Mouse (Mus musculus) kidney, postnatal 10 days (tissue): ENCODE results near the gene Rgs6.

Experiments used
- DNase-seq: peaks from one replicate; pipeline ENCODE4 v3.0.0; 2021; ENCODE audit warnings: mixed read lengths

Rgs6 gene

GRCm38 (mm10) chr12:82588017-82588416 lies at the start of gene Rgs6:
Gene Rgs6 (plus strand): TSS chr12:82588292.
- no peak for DNase-seq

GRCm38 (mm10) chr12:82547127-82547526 lies 41.0 kb upstream of the Rgs6 start:
- DNase-seq = no peak

- DNase-seq = no peak
These were observed 38.9 kb upstream of the Rgs6 start for GRCm38 (mm10) chr12:82549228-82549627.

GRCm38 (mm10) chr12:82550076-82550475 lies 38.0 kb upstream of the Rgs6 start:
- no peak for DNase-seq

GRCm38 (mm10) chr12:82552376-82552775 lies 35.7 kb upstream of the Rgs6 start:
- DNase-seq = no peak

GRCm38 (mm10) chr12:82562916-82563315 lies 25.2 kb upstream of the Rgs6 start:
- DNase-seq = no peak

GRCm38 (mm10) chr12:82568370-82568769 lies 19.7 kb upstream of the Rgs6 start:
- no peak for DNase-seq

- DNase-seq = no peak
These were observed 15.4 kb upstream of the Rgs6 start for GRCm38 (mm10) chr12:82572706-82573105.

- DNase-seq = peak; percentile 46
These were observed 1.5 kb upstream of the Rgs6 start for GRCm38 (mm10) chr12:82586592-82586991.

- peak; percentile 34 for DNase-seq
These were observed 670 bp upstream of the Rgs6 start for GRCm38 (mm10) chr12:82587348-82587895.

- peak; percentile 43 for DNase-seq
These were observed 946 bp downstream of the Rgs6 start for GRCm38 (mm10) chr12:82588846-82589630.

- DNase-seq = no peak
These were observed 10.9 kb downstream of the Rgs6 start for GRCm38 (mm10) chr12:82599011-82599410.

GRCm38 (mm10) chr12:82600406-82600805 lies 12.3 kb downstream of the Rgs6 start:
- no peak for DNase-seq

- DNase-seq = no peak
These were observed 14.7 kb downstream of the Rgs6 start for GRCm38 (mm10) chr12:82602823-82603222.

- no peak for DNase-seq
These were observed 15.2 kb downstream of the Rgs6 start for GRCm38 (mm10) chr12:82603308-82603707.

- DNase-seq = no peak
These were observed 15.9 kb downstream of the Rgs6 start for GRCm38 (mm10) chr12:82603979-82604378.

GRCm38 (mm10) chr12:82612769-82613660 lies 24.9 kb downstream of the Rgs6 start:
- no peak for DNase-seq

GRCm38 (mm10) chr12:82616486-82616812 lies 28.4 kb downstream of the Rgs6 start:
- DNase-seq = no peak

GRCm38 (mm10) chr12:82616813-82617681 lies 29.0 kb downstream of the Rgs6 start:
- DNase-seq = peak; percentile 72

- no peak for DNase-seq
These were observed 29.7 kb downstream of the Rgs6 start for GRCm38 (mm10) chr12:82617682-82618370.

- DNase-seq = no peak
These were observed 52.3 kb downstream of the Rgs6 start for GRCm38 (mm10) chr12:82640441-82640840.

- DNase-seq = no peak
These were observed 59.8 kb downstream of the Rgs6 start for GRCm38 (mm10) chr12:82647876-82648275.
